Mouse (Mus musculus) heart, embryonic 14.5 days (tissue): ENCODE data around the gene Rdm1. TPM values are rescaled to one million over a fixed set of nuclear protein-coding genes. Genes with fewer than 3 reads are reported as not detected.
A peak's percentile ranks its signal among the peaks of the same experiment; 100 is the strongest.
"Not testable (repeated sequence)": the region's sequence is repeated elsewhere in the genome, so short reads cannot be mapped to it uniquely, and the experiment has no call there.

ENCODE experiments used
- ATAC-seq: fragments of 200-750 bp; cut with Nextera tagmentation; 2 replicates; pipeline ENCODE4 v1.8.0; 2017; ENCODE audit warnings: low read depth, moderate TSS enrichment; ENCODE audit not compliant: insufficient number of reproducible peaks, insufficient read depth, low FRiP score
- H3K27ac ChIP-seq, 2 experiments: fragments of 200-500 bp in 1 of 2; fragments of 300-500 bp in 1 of 2; sonication (generic) in 1 of 2; replicated peaks in 1 of 2; 2 replicates each; pipeline ENCODE4 v1.5.1; 2012 to 2014; ENCODE audit warnings: low read depth in 2 of 2, low read length in 2 of 2, control low read depth in 1 of 2, mild to moderate bottlenecking in 1 of 2, mixed read lengths in 1 of 2; ENCODE audit not compliant: control insufficient read depth in 1 of 2, insufficient read depth in 1 of 2
- H3K27me3 ChIP-seq: fragments of 300-500 bp; sonication (generic); 2 replicates; pipeline ENCODE4 v1.6.1; 2014; ENCODE audit warnings: mild to moderate bottlenecking, low read length, control low read depth; ENCODE audit not compliant: control insufficient read depth, insufficient read depth
- H3K36me3 ChIP-seq: fragments of 300-500 bp; sonication (generic); 2 replicates; pipeline ENCODE4 v1.6.1; 2014; ENCODE audit warnings: mild to moderate bottlenecking, control low read depth, low read length, mixed read lengths; ENCODE audit not compliant: control insufficient read depth, insufficient read depth
- H3K4me1 ChIP-seq, 2 experiments: fragments of 200-500 bp in 1 of 2; fragments of 300-500 bp in 1 of 2; sonication (generic) in 1 of 2; 2 replicates each; pipeline ENCODE4 v1.6.1; 2012 to 2014; ENCODE audit warnings: low read length in 2 of 2, control low read depth in 1 of 2, mixed read lengths in 1 of 2; ENCODE audit not compliant: control insufficient read depth in 2 of 2, insufficient read depth in 2 of 2
- H3K4me2 ChIP-seq: fragments of 300-500 bp; sonication (generic); 2 replicates; pipeline ENCODE4 v1.6.1; 2014; ENCODE audit warnings: mild to moderate bottlenecking, low read length
- H3K4me3 ChIP-seq, 2 experiments: fragments of 200-500 bp in 1 of 2; fragments of 300-500 bp in 1 of 2; sonication (generic) in 1 of 2; 2 replicates each; pipeline ENCODE4 v1.5.1; 2012 to 2014; ENCODE audit warnings: low read length in 2 of 2, mild to moderate bottlenecking in 2 of 2, control low read depth in 1 of 2, low read depth in 1 of 2, moderate library complexity in 1 of 2; ENCODE audit not compliant: control insufficient read depth in 1 of 2, insufficient read depth in 1 of 2
- H3K9ac ChIP-seq: fragments of 300-500 bp; sonication (generic); 2 replicates; pipeline ENCODE4 v1.6.1; 2014; ENCODE audit warnings: mild to moderate bottlenecking, low read length
- H3K9me3 ChIP-seq: fragments of 300-500 bp; sonication (generic); 2 replicates; pipeline ENCODE4 v1.6.1; 2016; ENCODE audit warnings: low read length, control low read depth; ENCODE audit not compliant: control insufficient read depth
- WGBS: fragments of 180-500 bp; shearing (Covaris S2); extraction: QIAGEN DNeasy Blood & Tissue Kit; methylation state at CpG from one replicate; pipeline ENCODE4 v1.1.7; 2014; 5-methylcytosine and 5-hydroxymethylcytosine counted together
- polyA plus RNA-seq: library from polyadenylated mRNA; unstranded; fragments of >200 nt; fragmentation: Nextera tagmentation; extraction: Ambion mirVana; gene quantifications from 2 replicates; pipeline ENCODE4 v1.2.1, GENCODE M21; 2014

Rdm1 gene
- polyA plus RNA-seq, 1 experiment from 2014 or later = 48.4 TPM

DNA sequence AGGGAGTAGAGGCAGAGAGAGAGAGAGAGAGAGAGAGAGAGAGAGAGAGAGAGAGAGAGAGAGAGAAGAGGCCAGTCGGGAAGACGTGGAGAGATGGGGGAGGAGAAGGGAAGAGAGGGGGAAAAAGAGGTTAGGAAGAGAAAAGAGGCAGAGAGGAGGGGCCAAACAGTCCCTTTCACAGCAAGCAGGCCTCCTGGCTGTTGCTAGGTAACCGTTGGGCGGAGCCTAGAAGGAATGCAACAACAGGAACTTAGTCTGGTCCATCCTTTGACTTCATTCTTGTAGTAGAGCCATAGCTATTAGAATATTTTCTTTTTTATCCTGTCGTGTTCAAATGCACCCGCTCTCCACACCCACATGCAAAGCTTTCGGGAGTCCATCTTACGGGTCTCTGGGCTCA is 9.1 kb upstream of the Rdm1 start:
- H3K4me1 ChIP-seq = peaks cover 9 to 10% of the 10 kb centered on the region in 2 experiments; a peak in 3 of 4 replicates
- no peaks in the 10 kb centered on the region for H3K36me3 ChIP-seq
- no peak overlapping the region for H3K9ac ChIP-seq
- no peak for ATAC-seq
- no peak overlapping the region for H3K27ac ChIP-seq
- no peak overlapping the region for H3K4me3 ChIP-seq
- H3K9me3 ChIP-seq = no peaks in the 10 kb centered on the region
- peak overlapping the region; percentile 31; the same call in 1 of the 2 replicates for H3K4me2 ChIP-seq
- 7% methylated on average over 8 of the region's 8 CpGs for WGBS
- no peaks in the 10 kb centered on the region for H3K27me3 ChIP-seq

DNA sequence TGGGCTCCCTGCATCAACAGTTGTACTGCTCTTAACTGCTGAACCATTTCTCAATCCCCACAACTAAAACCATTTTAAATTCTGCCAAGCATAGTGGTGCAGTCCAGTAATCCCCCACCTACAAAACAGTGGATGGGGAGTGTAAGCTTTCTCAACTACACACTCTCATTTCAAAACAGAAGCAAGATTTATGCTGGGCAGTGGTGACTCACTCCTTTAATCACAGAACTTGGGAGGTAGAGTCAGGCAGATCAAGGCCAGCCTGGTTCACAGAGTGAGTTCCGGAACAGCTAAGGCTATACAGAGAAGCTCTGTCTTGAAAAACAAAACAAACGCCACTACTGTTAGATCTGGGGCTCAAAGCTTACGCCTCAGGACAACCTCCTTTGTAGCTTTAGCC is 8.4 kb upstream of the Rdm1 start:
- no peak overlapping the region for H3K4me2 ChIP-seq
- no peaks in the 10 kb centered on the region for H3K9me3 ChIP-seq
- no peak overlapping the region for H3K9ac ChIP-seq
- 77% methylated on average over 3 of the region's 3 CpGs for WGBS
- H3K27me3 ChIP-seq = no peaks in the 10 kb centered on the region
- H3K27ac ChIP-seq = no peak overlapping the region
- H3K36me3 ChIP-seq = no peaks in the 10 kb centered on the region
- ATAC-seq = no peak
- H3K4me3 ChIP-seq = no peak overlapping the region
- H3K4me1 ChIP-seq = peaks cover 9 to 10% of the 10 kb centered on the region in 2 experiments; a peak in 3 of 4 replicates

DNA sequence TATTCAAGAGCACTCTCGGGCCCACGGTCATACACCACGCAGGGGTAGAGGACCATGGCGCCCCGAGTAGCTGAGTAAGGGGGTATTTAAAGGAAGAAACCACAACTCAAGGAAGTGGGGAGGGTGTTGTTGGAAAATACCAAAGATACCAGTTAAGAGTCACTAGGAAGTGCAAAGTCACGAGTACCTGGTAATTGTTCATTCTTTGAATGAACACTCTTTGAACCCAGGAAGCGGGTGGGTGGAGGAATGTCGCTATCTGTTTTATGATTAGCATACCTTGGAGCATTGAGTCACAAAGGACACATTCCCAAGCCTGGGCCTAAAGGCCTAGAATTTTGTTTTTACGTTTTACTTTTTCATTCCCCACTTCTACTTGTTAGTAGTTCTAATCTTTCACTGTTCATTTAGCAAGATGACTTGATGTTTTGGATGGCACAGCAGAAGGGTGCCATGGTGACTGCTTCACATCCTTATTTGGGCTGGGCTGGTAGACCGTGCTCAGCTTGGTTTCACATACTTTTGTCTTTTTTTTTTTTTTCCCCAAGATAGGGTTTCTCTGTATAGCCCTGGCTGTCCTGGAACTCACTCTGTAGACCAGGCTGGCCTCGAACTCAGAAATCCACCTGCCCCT is 6.9 kb upstream of the Rdm1 start:
- H3K27ac ChIP-seq, H3K36me3 ChIP-seq, H3K9ac ChIP-seq, H3K4me3 ChIP-seq, ATAC-seq, H3K4me1 ChIP-seq, H3K27me3 ChIP-seq, H3K9me3 ChIP-seq, H3K4me2 ChIP-seq: not testable (repeated sequence)
- 78% methylated on average over 11 of the region's 11 CpGs for WGBS

DNA sequence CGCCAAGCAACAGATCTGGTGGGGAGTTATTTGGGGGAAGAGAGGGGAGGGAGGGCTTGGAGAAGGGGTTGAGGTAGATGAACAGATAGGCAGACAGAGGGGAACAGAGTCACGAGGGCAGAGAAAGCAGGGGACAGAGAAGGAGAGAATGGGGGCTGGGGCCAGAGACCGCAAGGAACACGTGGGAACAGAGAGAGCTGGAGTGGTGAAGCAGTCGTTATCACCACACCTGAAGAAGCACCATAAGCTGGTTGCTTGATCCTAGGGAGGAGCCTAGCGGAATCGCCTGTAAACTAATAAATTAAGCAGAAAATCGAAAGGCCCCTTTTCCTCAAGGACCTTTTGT is 373 bp upstream of the Rdm1 start:
- Histone ChIP-seq H3K4me3 (peak overlapping the region; percentile 48 to 54), H3K27me3 (no peaks in the 10 kb centered on the region), H3K9me3 (no peaks in the 10 kb centered on the region), H3K36me3 (peaks cover 14% of the 10 kb centered on the region), H3K4me2 (peak overlapping the region; percentile 75), H3K4me1 (peaks cover 0 to 5% of the 10 kb centered on the region in 2 experiments; a peak in 1 of 4 replicates), H3K9ac (peak overlapping the region; percentile 78), H3K27ac (peak overlapping the region; percentile 99 to 100)
- ATAC-seq = peak; percentile 40; the same call in 1 of the 2 replicates
- 4% methylated on average over 8 of the region's 8 CpGs for WGBS

DNA sequence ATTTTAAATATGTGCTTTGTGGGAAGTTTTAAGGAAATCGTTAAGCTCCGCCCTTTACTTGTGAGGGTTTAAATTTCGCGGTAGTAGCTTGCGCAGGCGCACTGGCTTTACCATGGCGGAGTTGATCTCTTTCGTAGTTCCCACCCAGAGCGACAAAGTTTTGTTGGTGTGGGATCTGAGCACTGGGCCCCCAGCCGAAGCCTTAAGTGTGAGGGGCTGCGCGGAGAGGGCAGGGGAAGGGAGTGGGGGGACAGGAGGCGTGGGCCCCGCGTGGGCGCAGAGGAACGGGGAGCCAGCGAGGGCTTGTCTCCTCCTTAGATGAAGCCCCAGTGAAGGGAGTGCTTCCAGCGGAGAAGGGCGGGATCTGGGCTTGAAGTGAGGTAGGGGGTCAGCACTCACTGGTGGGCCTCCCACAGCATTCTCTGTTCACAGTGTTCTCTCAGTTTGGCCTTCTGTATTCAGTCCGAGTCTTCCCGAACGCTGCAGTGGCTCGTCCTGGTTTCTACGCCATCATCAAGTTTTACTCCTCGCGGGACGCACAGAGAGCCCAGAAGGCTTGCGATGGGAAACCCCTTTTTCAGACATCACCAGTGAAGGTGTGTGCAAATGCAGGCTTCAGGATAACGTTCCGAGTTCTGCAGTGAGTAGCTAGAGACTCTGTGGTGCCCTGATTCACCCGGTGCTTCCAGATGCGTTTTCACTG is 1.0 kb downstream of the Rdm1 start:
- WGBS = under 1% methylated on average over 33 of the region's 33 CpGs
- ATAC-seq = peak; percentile 46

DNA sequence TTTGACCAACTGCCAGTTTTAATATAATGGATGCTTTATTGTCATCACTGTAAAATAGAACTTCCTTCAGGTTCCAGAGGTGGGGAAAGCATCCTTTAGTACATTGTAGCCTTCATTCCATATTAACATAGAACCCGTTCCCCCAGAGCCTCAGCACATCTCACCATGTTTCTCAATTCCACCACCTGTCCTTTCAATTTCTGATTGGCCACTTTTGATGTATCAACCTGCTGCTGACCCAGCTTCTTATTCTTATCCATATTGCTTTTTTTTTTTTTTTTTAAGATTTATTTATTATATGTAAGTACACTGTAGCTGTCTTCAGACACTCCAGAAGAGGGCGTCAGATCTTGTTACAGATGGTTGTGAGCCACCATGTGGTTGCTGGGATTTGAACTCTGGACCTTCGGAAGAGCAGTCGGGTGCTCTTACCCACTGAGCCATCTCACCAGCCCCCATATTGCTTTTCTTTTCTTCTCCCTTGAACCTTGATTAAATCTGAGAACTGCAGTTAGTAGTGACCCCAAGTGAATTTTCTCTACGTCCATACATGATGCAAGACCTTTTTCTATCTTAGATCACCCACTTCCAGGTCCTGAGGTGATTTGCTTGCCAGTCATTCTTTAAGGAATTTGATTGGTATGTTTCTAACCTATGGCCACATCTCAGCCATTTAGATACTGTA is 1.9 kb downstream of the Rdm1 start:
- peak overlapping the region in 1 of 2 experiments; percentile 99; a peak in 1 of 4 replicates for H3K27ac ChIP-seq

More for the DNA sequence above, 1.0 kb downstream of the Rdm1 start:
- peak overlapping the region; percentile 86 for H3K9ac ChIP-seq
- H3K4me2 ChIP-seq = peak overlapping the region; percentile 75
- peaks cover 14% of the 10 kb centered on the region for H3K36me3 ChIP-seq
- peaks cover 0 to 5% of the 10 kb centered on the region in 2 experiments; a peak in 1 of 4 replicates for H3K4me1 ChIP-seq
- peak overlapping the region; percentile 59 to 79 for H3K4me3 ChIP-seq
- no peaks in the 10 kb centered on the region for H3K9me3 ChIP-seq
- peak overlapping the region; percentile 90 to 99 for H3K27ac ChIP-seq
- H3K27me3 ChIP-seq = no peaks in the 10 kb centered on the region

DNA sequence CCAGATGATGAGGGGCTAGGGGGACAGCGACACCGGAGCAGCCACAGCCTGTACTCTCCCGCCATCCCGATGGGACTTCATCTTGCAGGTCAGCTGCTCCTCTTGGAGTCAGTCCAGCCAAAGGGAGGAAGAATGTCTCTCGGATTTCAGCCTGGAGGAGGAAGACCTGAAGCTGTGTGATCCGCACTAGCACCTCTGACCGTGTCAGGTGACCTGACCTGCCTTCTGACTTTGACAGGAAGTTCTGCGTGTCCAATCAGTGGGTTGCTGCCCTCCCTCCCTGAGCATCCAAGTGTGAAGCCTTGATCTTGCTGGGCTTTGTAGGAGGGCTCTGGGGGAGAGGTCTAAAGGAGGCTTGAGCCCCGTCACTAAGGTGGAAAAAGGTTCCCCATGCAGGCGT is 8.7 kb downstream of the Rdm1 start:
- Histone ChIP-seq H3K27me3 (no peaks in the 10 kb centered on the region), H3K4me3 (no peak overlapping the region), H3K9ac (no peak overlapping the region), H3K9me3 (no peaks in the 10 kb centered on the region), H3K36me3 (peaks cover 37% of the 10 kb centered on the region), H3K4me2 (no peak overlapping the region), H3K27ac (no peak overlapping the region), H3K4me1 (peaks cover 0 to under 1% of the 10 kb centered on the region in 2 experiments; a peak in 1 of 4 replicates)
- 74% methylated on average over 10 of the region's 10 CpGs for WGBS
- ATAC-seq = no peak

More for the DNA sequence above, 1.9 kb downstream of the Rdm1 start:
- H3K27me3 ChIP-seq, ATAC-seq, H3K4me1 ChIP-seq, H3K9me3 ChIP-seq: not testable (repeated sequence)
- Histone ChIP-seq H3K36me3 (peaks cover 20% of the 10 kb centered on the region), H3K4me3 (peak overlapping the region in 1 of 2 experiments; percentile 59; a peak in 1 of 4 replicates), H3K9ac (peak overlapping the region; percentile 86), H3K4me2 (peak overlapping the region; percentile 75)
- WGBS = 86% methylated on average over 4 of the region's 5 CpGs
